Mouse (Mus musculus) cerebellum, postnatal 36 days (tissue): ENCODE data around the gene Mid1.

Experiments used
- DNase-seq, 2 experiments: peaks; one replicate each; pipeline ENCODE4 v3.0.0; 2021 to 2022; ENCODE audit warnings: mixed read lengths in 2 of 2

Mid1 gene

GRCm38 (mm10) chrX:169685131-169685530 is at the start of gene Mid1:
TSS of gene Mid1 (plus strand) at chrX:169685199.
- DNase-seq: no peak

DNA sequence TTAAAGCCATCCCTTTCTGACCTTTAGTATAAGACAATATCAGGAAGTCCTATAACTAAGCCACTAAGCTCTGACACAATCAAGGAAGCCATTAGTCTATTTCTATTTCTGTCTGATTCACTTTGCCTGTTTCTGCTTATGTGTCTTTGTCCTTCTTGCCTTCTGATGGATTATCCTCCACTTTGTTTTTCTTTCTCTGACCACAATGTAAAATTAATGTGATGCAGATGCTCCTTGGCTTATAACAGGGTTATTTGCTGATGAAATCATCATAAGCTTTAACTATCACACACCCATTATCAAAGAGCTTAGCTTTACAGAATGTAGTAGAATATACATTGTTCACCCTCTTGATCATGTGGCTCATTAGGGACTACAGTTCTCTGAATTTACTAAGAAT is 11.9 kb upstream of the Mid1 start:
- no peak for DNase-seq

GRCm38 (mm10) chrX:169676313-169676712 is 8.7 kb upstream of the Mid1 start:
- DNase-seq: no peak

GRCm38 (mm10) chrX:169685731-169686130 is 732 bp downstream of the Mid1 start:
- no peak for DNase-seq

DNA sequence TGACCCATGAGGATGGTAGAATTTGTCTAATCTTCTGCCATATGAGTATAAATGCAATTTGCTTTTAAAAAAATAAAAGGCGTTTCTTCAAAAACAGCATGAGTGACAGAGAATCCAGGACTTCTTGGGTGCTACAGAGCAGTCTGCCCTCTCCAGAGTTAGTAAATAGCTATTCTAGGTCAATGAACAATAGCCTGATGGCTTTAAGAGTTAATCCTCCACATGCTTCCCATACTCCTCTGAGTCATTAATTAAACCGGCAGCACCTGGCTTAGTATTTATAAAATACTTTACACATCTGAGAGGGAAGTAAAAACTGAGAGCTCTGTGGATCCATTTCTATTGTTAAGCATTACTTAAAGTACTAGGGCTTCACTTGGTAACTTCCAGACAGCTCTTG is 6.2 kb downstream of the Mid1 start:
- DNase-seq: no peak

DNA sequence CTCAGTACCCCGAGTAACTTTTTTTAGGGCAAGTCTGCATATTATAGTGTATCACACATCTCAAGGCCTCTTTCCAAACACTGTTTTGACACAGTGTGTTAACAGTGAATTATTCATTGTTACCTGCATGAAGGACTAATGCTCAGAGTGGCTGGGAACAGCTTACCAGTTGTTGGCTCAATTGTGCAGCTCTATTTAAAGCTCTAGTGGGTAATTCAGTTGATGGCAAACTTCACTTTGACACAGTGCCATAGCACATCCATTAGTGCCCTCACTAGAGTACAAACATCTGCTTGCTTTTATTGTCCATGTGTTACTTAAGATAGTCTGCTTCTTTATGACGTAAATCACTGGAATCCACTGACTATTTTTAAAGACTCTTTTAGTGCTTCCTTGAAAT is 6.7 kb downstream of the Mid1 start:
- DNase-seq: no peak

GRCm38 (mm10) chrX:169692225-169692909 is 7.4 kb downstream of the Mid1 start:
- DNase-seq: no peak

GRCm38 (mm10) chrX:169704016-169704602 is 19.1 kb downstream of the Mid1 start:
- DNase-seq: no peak

DNA sequence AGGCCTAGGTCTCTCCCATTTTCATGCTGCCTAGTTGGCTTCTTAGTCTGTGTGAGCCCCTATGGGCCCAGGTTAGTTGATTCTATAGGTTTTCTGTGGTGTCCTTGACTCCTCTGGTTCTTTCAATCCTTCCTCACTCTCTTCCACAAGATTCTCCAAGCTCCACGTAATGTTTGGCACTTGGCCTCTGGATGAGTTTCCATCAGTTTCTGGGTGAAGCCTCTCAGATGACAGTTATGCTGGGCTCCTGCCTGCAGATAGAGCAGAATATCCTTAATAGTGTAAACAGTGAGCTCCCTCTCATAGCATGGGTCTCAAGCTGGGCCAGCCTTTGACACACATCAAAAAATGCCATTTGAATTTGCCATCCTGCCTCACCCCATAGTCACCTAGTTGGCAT is 38.5 kb downstream of the Mid1 start:
- DNase-seq: no peak

DNA sequence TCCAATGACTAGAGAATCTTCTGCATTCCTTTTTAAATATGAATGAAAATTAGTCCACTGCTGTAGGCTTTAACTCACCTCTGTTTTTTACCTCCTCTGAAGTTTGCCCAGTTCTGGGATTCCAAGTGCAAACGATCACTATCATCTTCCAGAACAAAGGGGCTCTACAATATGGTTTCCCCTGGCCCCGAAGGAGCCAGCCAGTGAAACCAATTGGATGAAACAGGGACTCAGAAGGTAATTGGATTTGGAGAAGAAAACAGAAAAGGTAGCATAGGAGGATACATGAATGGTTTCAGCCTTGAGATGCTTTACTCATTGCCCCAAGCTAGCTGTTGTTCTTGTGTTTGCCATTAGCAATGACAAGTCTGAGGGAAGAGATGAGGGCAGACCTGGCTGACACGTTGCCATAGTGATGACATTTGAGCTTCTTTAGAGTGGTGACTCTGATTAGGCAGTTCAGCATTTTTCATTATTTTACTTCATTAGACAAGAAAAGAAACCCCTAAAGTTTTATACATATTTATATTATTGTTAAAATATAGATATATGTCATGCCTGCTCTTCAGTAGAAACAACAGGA is 50.5 kb downstream of the Mid1 start:
- DNase-seq: no peak

- no peak for DNase-seq
Measured at GRCm38 (mm10) chrX:169758001-169758400, 73.0 kb downstream of the Mid1 start.

DNA sequence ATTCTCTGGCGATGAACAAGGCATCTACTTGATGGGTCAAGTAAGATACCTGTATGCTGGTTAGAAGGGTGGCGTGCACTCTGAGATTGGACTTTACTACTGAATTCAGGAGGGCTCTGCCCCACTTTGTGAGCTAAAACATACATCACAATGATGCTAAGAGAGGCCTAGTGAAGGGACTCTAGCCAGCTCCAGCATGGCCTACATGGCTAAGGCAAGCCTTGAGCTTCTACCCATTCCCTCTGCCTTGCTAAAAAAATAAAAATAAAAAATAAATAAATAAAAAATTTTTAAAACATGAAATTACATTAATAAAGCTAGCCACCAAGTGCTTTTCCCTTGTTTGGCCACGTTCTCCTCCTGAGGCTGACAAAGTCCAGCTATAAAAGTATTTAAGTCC is 94.5 kb downstream of the Mid1 start, which contains the start of gene 4933400A11Rik:
Gene 4933400A11Rik, minus strand, starts transcription at position 101 of the 400 bp plus-strand sequence.
- no peak for DNase-seq

- DNase-seq: no peak
Measured at GRCm38 (mm10) chrX:169789702-169790101, 104.7 kb downstream of the Mid1 start.

DNA sequence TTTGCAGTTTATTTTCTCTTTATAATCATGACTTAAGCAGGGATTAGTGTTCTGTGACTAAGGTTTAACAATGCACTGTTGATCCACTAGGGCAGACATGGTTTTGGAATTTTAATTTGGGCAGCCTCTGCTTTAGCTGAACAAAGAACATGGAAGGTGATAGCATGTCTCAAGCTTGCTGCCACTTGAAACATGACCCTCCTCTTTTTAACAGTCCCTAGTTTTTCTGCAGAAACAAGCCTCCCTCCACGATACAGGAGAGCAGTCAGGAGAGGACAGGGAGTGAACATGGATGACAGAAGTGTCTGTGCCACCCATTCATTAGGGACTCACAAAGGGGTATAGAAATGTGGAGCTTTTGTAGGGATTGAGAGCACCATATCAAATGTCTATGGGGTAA is 107.9 kb downstream of the Mid1 start:
- no peak for DNase-seq

- DNase-seq: no peak
Measured at GRCm38 (mm10) chrX:169794421-169794820, 109.4 kb downstream of the Mid1 start.

- no peak for DNase-seq
Measured at GRCm38 (mm10) chrX:169794831-169795311, 109.9 kb downstream of the Mid1 start.

- DNase-seq: no peak
Measured at GRCm38 (mm10) chrX:169797148-169797547, 112.1 kb downstream of the Mid1 start.

DNA sequence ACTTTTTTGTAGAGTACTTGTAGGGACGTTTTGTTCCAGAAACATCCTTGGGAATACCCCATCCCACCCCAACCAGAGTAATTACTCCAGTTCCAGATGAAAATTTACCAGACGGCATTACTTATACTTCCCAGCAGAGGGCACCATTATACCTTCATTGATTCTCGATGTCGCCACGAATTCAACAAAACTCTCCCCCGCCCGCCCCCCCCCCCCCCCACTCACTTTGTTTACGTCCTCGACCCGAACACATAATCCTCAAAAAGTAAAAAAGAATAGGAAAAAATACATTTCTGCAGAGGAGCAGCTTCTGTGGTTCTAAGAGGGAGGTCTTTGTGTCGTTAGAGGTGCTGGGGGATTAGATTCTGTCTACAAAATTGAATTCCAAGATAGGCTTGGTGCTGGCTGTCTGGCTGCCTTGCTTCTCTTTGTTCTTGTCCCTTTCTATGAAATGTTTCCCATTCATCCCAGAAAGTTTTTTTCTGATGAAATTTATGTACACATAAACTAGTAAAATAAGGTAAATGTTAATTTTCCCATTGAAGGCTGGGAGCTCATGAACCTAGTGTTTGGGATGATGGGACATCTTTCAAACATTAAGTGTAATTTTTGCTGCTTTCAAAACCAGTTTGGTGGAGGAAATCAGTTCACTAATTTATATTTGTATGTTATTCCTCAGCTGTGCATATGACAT is 114.1 kb downstream of the Mid1 start:
- DNase-seq: peak; percentile 6 to 29

- DNase-seq: no peak
Measured at GRCm38 (mm10) chrX:169800238-169800637, 115.2 kb downstream of the Mid1 start.

DNA sequence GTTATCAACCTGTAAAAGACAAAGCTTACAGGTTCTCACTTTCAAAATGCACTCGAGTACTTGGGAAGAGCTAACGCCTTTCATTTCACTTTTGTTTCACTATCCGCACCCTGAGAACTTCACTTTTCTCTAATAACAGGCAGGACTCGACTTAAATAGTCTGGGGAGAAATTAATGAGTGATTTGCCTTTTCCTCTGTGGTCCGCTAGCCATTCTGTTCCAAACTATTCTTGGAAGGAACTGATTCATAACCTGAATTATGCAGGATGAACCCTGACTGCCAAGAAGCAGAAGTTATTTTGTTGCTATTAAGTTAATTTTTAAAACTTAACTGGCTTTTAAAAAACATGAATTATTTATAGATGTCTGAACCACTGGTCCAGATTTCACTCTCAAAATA is 120.8 kb downstream of the Mid1 start:
- DNase-seq: no peak

DNA sequence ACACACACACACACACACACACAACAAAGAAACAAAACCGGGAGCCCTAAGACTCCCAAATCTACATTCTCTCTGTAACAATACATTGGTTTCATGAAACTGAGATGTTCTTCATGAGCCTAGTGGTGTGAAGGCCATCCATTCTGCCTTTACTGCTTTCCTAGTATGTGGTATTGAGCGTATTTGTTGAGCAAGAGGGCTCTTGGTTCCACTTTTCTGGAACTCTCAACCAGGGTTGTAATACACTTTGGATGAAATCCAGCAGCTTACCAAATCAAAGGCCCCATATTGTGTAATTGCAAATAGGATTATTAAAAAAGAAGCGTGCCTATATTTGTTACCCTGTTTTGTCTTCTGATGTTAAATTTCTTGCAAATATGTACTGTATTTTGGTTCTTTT is 122.7 kb downstream of the Mid1 start:
- DNase-seq: no peak

- no peak for DNase-seq
Measured at GRCm38 (mm10) chrX:169811318-169811717, 126.3 kb downstream of the Mid1 start.

GRCm38 (mm10) chrX:169811783-169812182 is 126.8 kb downstream of the Mid1 start:
- DNase-seq: no peak

GRCm38 (mm10) chrX:169813673-169814072 is 128.7 kb downstream of the Mid1 start:
- DNase-seq: peak in 1 of 2 experiments; percentile 38
